Mouse (Mus musculus): ENCODE measurements around the gene Nhej1. TPM values are rescaled to one million over a fixed set of nuclear protein-coding genes. Genes with fewer than 3 reads are reported as not detected.

Nhej1 gene
- 1 to 10 TPM; 4.0 to 5.4 TPM for total RNA-seq (2021)
- long read RNA-seq, experiment 1, result 0 reads
- long read RNA-seq, experiment 2, result 0 reads

- peak; percentile 97 for DNase-seq
These were observed at the start of gene Nhej1 for GRCm38 (mm10) chr1:75124346-75125321. Gene Nhej1 (minus strand): TSS chr1:75125200.

GRCm38 (mm10) chr1:75168472-75169464 is 43.8 kb upstream of the Nhej1 start, which contains the start of gene Zfand2b:
Gene Zfand2b (plus strand): TSS chr1:75168646.
- peak; percentile 97 for DNase-seq

GRCm38 (mm10) chr1:75168093-75168471 is 43.1 kb upstream of the Nhej1 start:
- DNase-seq, result no peak

- no peak for DNase-seq
These were observed 35.2 kb upstream of the Nhej1 start for GRCm38 (mm10) chr1:75160256-75160617.

- no peak for DNase-seq
These were observed 34.7 kb upstream of the Nhej1 start for GRCm38 (mm10) chr1:75159540-75160255.

- no peak for DNase-seq
These were observed 34.0 kb upstream of the Nhej1 start for GRCm38 (mm10) chr1:75158990-75159389.

- no peak for DNase-seq
These were observed 30.8 kb upstream of the Nhej1 start for GRCm38 (mm10) chr1:75155837-75156236.

- no peak for DNase-seq
These were observed 23.7 kb upstream of the Nhej1 start for GRCm38 (mm10) chr1:75148727-75149126.

GRCm38 (mm10) chr1:75147411-75148135 is 22.6 kb upstream of the Nhej1 start:
- DNase-seq, result no peak

GRCm38 (mm10) chr1:75145589-75145988 is 20.6 kb upstream of the Nhej1 start:
- no peak for DNase-seq

- DNase-seq, result peak; percentile 97
These were observed 17.6 kb upstream of the Nhej1 start, which contains the start of the genes Cnppd1 and Retreg2 for GRCm38 (mm10) chr1:75142301-75143261. Gene Cnppd1 (minus strand): TSS chr1:75142711. Gene Retreg2 (plus strand): TSS chr1:75142778.

- peak; percentile 64 for DNase-seq
These were observed 16.6 kb upstream of the Nhej1 start for GRCm38 (mm10) chr1:75141486-75142190.

- no peak for DNase-seq
These were observed 15.7 kb upstream of the Nhej1 start for GRCm38 (mm10) chr1:75140601-75141190.

GRCm38 (mm10) chr1:75138448-75138847 is 13.4 kb upstream of the Nhej1 start:
- DNase-seq, result no peak

GRCm38 (mm10) chr1:75136730-75137129 is 11.7 kb upstream of the Nhej1 start:
- DNase-seq, result no peak

- no peak for DNase-seq
These were observed 11.3 kb upstream of the Nhej1 start for GRCm38 (mm10) chr1:75136293-75136692.

- no peak for DNase-seq
These were observed 8.6 kb upstream of the Nhej1 start, which contains the start of gene Slc23a3 for GRCm38 (mm10) chr1:75133421-75134207. Gene Slc23a3 (minus strand): TSS chr1:75133890.

- no peak for DNase-seq
These were observed 3.6 kb upstream of the Nhej1 start for GRCm38 (mm10) chr1:75128641-75129040.

Measured in gastrocnemius, postnatal 10 days (tissue).